Mouse (Mus musculus) erythroblast, embryonic 14.5 days (primary cell): ENCODE data around the gene Ccdc158. TPM values are rescaled to one million over a fixed set of nuclear protein-coding genes. Genes with fewer than 3 reads are reported as not detected.

ENCODE experiments used
- H3K27me3 ChIP-seq: 2 replicates; pipeline ENCODE4 v1.6.1; 2012; ENCODE audit warnings: inconsistent platforms; ENCODE audit not compliant: control insufficient read depth
- H3K36me3 ChIP-seq: 2 replicates; pipeline ENCODE4 v1.6.1; 2012; ENCODE audit warnings: mild to moderate bottlenecking, inconsistent platforms; ENCODE audit not compliant: control insufficient read depth
- H3K4me1 ChIP-seq: 2 replicates; pipeline ENCODE4 v1.6.1; 2012; ENCODE audit warnings: inconsistent platforms; ENCODE audit not compliant: control insufficient read depth
- H3K4me3 ChIP-seq: replicated peaks from 2 replicates; pipeline ENCODE3; 2012; ENCODE audit warnings: moderate library complexity, mild to moderate bottlenecking, inconsistent platforms
- H3K9me3 ChIP-seq: 2 replicates; pipeline ENCODE4 v1.6.1; 2012; ENCODE audit warnings: low read length, inconsistent platforms, mixed read lengths; ENCODE audit not compliant: control insufficient read depth
- GATA1 ChIP-seq: IDR thresholded peaks from 2 replicates; pipeline ENCODE4 v1.6.1; 2012; ENCODE audit warnings: low read length, inconsistent platforms, mixed read lengths
- TAL1 ChIP-seq: IDR thresholded peaks from 3 replicates; pipeline ENCODE4 v1.6.1; 2012; ENCODE audit warnings: low read length, inconsistent platforms, mixed read lengths
- polyA plus RNA-seq: library from polyadenylated mRNA; stranded (reverse); fragments of >175 nt; gene quantifications from 2 replicates; pipeline ENCODE4 v1.2.3, GENCODE M21; 2012

Ccdc158 gene
- polyA plus RNA-seq, 1 experiment, result not detected

- no peaks in the 10 kb centered on the region for H3K36me3 ChIP-seq
- H3K9me3 ChIP-seq, result peaks cover 2% of the 10 kb centered on the region; the same call in 1 of the 2 replicates
- TF ChIP-seq GATA1, result no peak
- TF ChIP-seq TAL1, result no peak
- H3K27me3 ChIP-seq, result no peaks in the 10 kb centered on the region
- H3K4me1 ChIP-seq, result no peaks in the 10 kb centered on the region
- H3K4me3 ChIP-seq, result no peak overlapping the region
Measured at GRCm38 (mm10) chr5:92693744-92694143, 18.7 kb upstream of the Ccdc158 start.

GRCm38 (mm10) chr5:92692206-92693007, 17.3 kb upstream of the Ccdc158 start:
- H3K9me3 ChIP-seq, result peaks cover 2% of the 10 kb centered on the region; the same call in 1 of the 2 replicates
- H3K4me1 ChIP-seq, result no peaks in the 10 kb centered on the region
- H3K4me3 ChIP-seq, result no peak overlapping the region
- H3K36me3 ChIP-seq, result no peaks in the 10 kb centered on the region
- H3K27me3 ChIP-seq, result no peaks in the 10 kb centered on the region
- no peak for TF ChIP-seq TAL1
- TF ChIP-seq GATA1, result no peak

- no peaks in the 10 kb centered on the region for H3K4me1 ChIP-seq
- H3K4me3 ChIP-seq, result no peak overlapping the region
- H3K9me3 ChIP-seq, result no peaks in the 10 kb centered on the region
- TF ChIP-seq TAL1 (no peak), GATA1 (no peak)
- peaks cover 11% of the 10 kb centered on the region for H3K27me3 ChIP-seq
- no peaks in the 10 kb centered on the region for H3K36me3 ChIP-seq
Measured at GRCm38 (mm10) chr5:92688569-92688968, 13.5 kb upstream of the Ccdc158 start.

GRCm38 (mm10) chr5:92688124-92688523, 13.1 kb upstream of the Ccdc158 start:
- H3K9me3 ChIP-seq, result no peaks in the 10 kb centered on the region
- H3K4me1 ChIP-seq, result no peaks in the 10 kb centered on the region
- TF ChIP-seq GATA1, result no peak
- no peak for TF ChIP-seq TAL1
- H3K36me3 ChIP-seq, result no peaks in the 10 kb centered on the region
- H3K4me3 ChIP-seq, result no peak overlapping the region
- peaks cover 16% of the 10 kb centered on the region for H3K27me3 ChIP-seq

- Histone ChIP-seq H3K4me3 (no peak overlapping the region), H3K36me3 (no peaks in the 10 kb centered on the region), H3K4me1 (no peaks in the 10 kb centered on the region), H3K9me3 (no peaks in the 10 kb centered on the region), H3K27me3 (peaks cover 39% of the 10 kb centered on the region)
- TF ChIP-seq GATA1 (no peak), TAL1 (no peak)
Measured at GRCm38 (mm10) chr5:92684715-92685460, 9.8 kb upstream of the Ccdc158 start.

- Histone ChIP-seq H3K9me3 (no peaks in the 10 kb centered on the region), H3K36me3 (no peaks in the 10 kb centered on the region), H3K4me1 (no peaks in the 10 kb centered on the region), H3K27me3 (peaks cover 39% of the 10 kb centered on the region), H3K4me3 (no peak overlapping the region)
- TF ChIP-seq TAL1 (no peak), GATA1 (no peak)
Measured at GRCm38 (mm10) chr5:92683871-92684475, 8.9 kb upstream of the Ccdc158 start.

- no peak within 1 kb of the TSS for H3K4me3 ChIP-seq
- H3K27me3 ChIP-seq, result peaks cover 39% of the 10 kb centered on the region
- H3K36me3 ChIP-seq, result no peaks in the 10 kb centered on the region
- no peaks in the 10 kb centered on the region for H3K9me3 ChIP-seq
- no peaks in the 10 kb centered on the region for H3K4me1 ChIP-seq
- TF ChIP-seq GATA1 (no peak), TAL1 (no peak)
Measured at GRCm38 (mm10) chr5:92683351-92683807, 8.3 kb upstream of the Ccdc158 start, which contains the start of gene Shroom3. Shroom3 (plus strand) TSS chr5:92683435.

- TF ChIP-seq TAL1, result no peak
- Histone ChIP-seq H3K4me3 (no peak overlapping the region), H3K36me3 (no peaks in the 10 kb centered on the region), H3K4me1 (no peaks in the 10 kb centered on the region), H3K27me3 (peaks cover 39% of the 10 kb centered on the region), H3K9me3 (no peaks in the 10 kb centered on the region)
Measured at GRCm38 (mm10) chr5:92682621-92683348, 7.7 kb upstream of the Ccdc158 start.
